Mouse (Mus musculus) CH12.LX (cell line): ENCODE results near the gene Gsc. TPM values are rescaled to one million over a fixed set of nuclear protein-coding genes. Genes with fewer than 3 reads are reported as not detected.

Experiments used
- DNase-seq: peaks from one replicate; pipeline ENCODE4 v3.0.0-alpha.2; 2013; ENCODE audit errors: extremely low read depth
- H3K27ac ChIP-seq: 2 replicates; pipeline ENCODE4 v1.5.1; 2012; ENCODE audit warnings: low read depth, mild to moderate bottlenecking, control low read depth, moderate library complexity; ENCODE audit not compliant: insufficient read depth
- H3K27me3 ChIP-seq: replicated peaks from 2 replicates; pipeline ENCODE3; 2012; ENCODE audit warnings: inconsistent platforms
- H3K36me3 ChIP-seq, 2 experiments: replicated peaks in 1 of 2; 2 replicates each; pipeline versions ENCODE3 to v1.6.1; 2012; ENCODE audit warnings: inconsistent platforms in 1 of 2, low read length in 1 of 2, mild to moderate bottlenecking in 1 of 2, mixed read lengths in 1 of 2, moderate library complexity in 1 of 2; ENCODE audit not compliant: control insufficient read depth in 1 of 2, insufficient read depth in 1 of 2
- H3K4me1 ChIP-seq, 2 experiments: 2 replicates each; pipeline ENCODE4 v1.6.1; 2012; ENCODE audit warnings: inconsistent platforms in 1 of 2, moderate library complexity in 1 of 2; ENCODE audit not compliant: insufficient read depth in 2 of 2, control insufficient read depth in 1 of 2
- H3K4me2 ChIP-seq: 2 replicates; pipeline ENCODE4 v1.6.1; 2012; ENCODE audit warnings: low read depth, mild to moderate bottlenecking, control low read depth; ENCODE audit not compliant: poor library complexity, insufficient read depth, severe bottlenecking
- H3K4me3 ChIP-seq, 3 experiments: fragments of 150-350 bp in 1 of 3; sonication (generic) in 1 of 3; replicated peaks in 1 of 3; 2 replicates each; pipeline versions ENCODE3 to v1.5.1; 2011 to 2012; ENCODE audit warnings: low read depth in 2 of 3, low read length in 2 of 3, mild to moderate bottlenecking in 2 of 3, moderate library complexity in 2 of 3, control low read depth in 1 of 3, improper control_type of control experiment in 1 of 3, inconsistent platforms in 1 of 3, mixed read lengths in 1 of 3; ENCODE audit not compliant: poor library complexity in 1 of 3
- H3K79me2 ChIP-seq: replicated peaks from 2 replicates; pipeline ENCODE4 v1.6.1; 2012; ENCODE audit warnings: mild to moderate bottlenecking, moderate library complexity; ENCODE audit not compliant: control insufficient read depth, poor library complexity, insufficient read depth, severe bottlenecking; ENCODE audit errors: extremely low read depth
- H3K9ac ChIP-seq: 2 replicates; pipeline ENCODE4 v1.6.1; 2012; ENCODE audit warnings: low read depth, mild to moderate bottlenecking, control low read depth, moderate library complexity; ENCODE audit not compliant: insufficient read depth
- H3K9me3 ChIP-seq: replicated peaks from 2 replicates; pipeline ENCODE3; 2012; ENCODE audit warnings: low read length, inconsistent platforms, mixed read lengths
- BHLHE40 ChIP-seq: IDR thresholded peaks from 2 replicates; pipeline ENCODE4 v1.6.1; 2011; ENCODE audit warnings: mild to moderate bottlenecking, low read depth, low read length, improper control_type of control experiment
- CHD1 ChIP-seq: IDR thresholded peaks from 2 replicates; pipeline ENCODE4 v1.6.1; 2012; ENCODE audit warnings: low read depth, low read length, improper control_type of control experiment, inconsistent platforms
- CHD2 ChIP-seq: IDR thresholded peaks from 2 replicates; pipeline ENCODE4 v1.6.1; 2011; ENCODE audit warnings: low read length, improper control_type of control experiment
- E2F4 ChIP-seq: IDR thresholded peaks from 2 replicates; pipeline ENCODE4 v1.6.1; 2011; ENCODE audit warnings: low read depth, low read length, improper control_type of control experiment; ENCODE audit not compliant: insufficient replicate concordance
- EP300 ChIP-seq: IDR thresholded peaks from 2 replicates; pipeline ENCODE4 v1.6.1; 2011; ENCODE audit warnings: low read length, improper control_type of control experiment
- ETS1 ChIP-seq: conservative IDR thresholded peaks from 2 replicates; pipeline ENCODE4 v1.6.1; 2012; ENCODE audit warnings: low read depth, mild to moderate bottlenecking, inconsistent platforms, low read length, improper control_type of control experiment, moderate library complexity
- GABPA ChIP-seq: IDR thresholded peaks from 2 replicates; pipeline ENCODE4 v1.6.1; 2012; ENCODE audit warnings: low read depth, low read length, improper control_type of control experiment, inconsistent platforms; ENCODE audit not compliant: insufficient replicate concordance
- IRF4 ChIP-seq: IDR thresholded peaks from 2 replicates; pipeline ENCODE4 v1.6.1; 2014; ENCODE audit warnings: low read depth, mild to moderate bottlenecking, inconsistent platforms, low read length, improper control_type of control experiment
- MAFK ChIP-seq: IDR thresholded peaks from 2 replicates; pipeline ENCODE4 v1.6.1; 2011; ENCODE audit warnings: low read length, improper control_type of control experiment; ENCODE audit not compliant: insufficient replicate concordance
- MAX ChIP-seq: IDR thresholded peaks from 2 replicates; pipeline ENCODE4 v1.6.1; 2011; ENCODE audit warnings: low read length, improper control_type of control experiment
- MEF2A ChIP-seq: IDR thresholded peaks from 2 replicates; pipeline ENCODE4 v1.6.1; 2014; ENCODE audit warnings: low read depth, mild to moderate bottlenecking, inconsistent platforms, low read length, improper control_type of control experiment, borderline replicate concordance
- MXI1 ChIP-seq: IDR thresholded peaks from 2 replicates; pipeline ENCODE4 v1.6.1; 2011; ENCODE audit warnings: mild to moderate bottlenecking, low read depth, low read length, improper control_type of control experiment
- POLR2AphosphoS2 ChIP-seq: IDR thresholded peaks from 2 replicates; pipeline ENCODE4 v1.6.1; 2011; ENCODE audit warnings: low read depth, low read length, improper control_type of control experiment
- RAD21 ChIP-seq: IDR thresholded peaks from 2 replicates; pipeline ENCODE4 v1.6.1; 2011; ENCODE audit warnings: low read depth, mild to moderate bottlenecking, low read length, improper control_type of control experiment, moderate library complexity
- RCOR1 ChIP-seq: conservative IDR thresholded peaks from 2 replicates; pipeline ENCODE4 v1.6.1; 2012; ENCODE audit warnings: low read depth, mild to moderate bottlenecking, inconsistent platforms, low read length, improper control_type of control experiment
- SIN3A ChIP-seq: IDR thresholded peaks from 2 replicates; pipeline ENCODE4 v1.6.1; 2012; ENCODE audit warnings: low read length, improper control_type of control experiment, inconsistent platforms
- SMC3 ChIP-seq: IDR thresholded peaks from 2 replicates; pipeline ENCODE4 v1.6.1; 2011; ENCODE audit warnings: low read depth, low read length, improper control_type of control experiment
- TBP ChIP-seq: conservative IDR thresholded peaks from 2 replicates; pipeline ENCODE4 v1.6.1; 2011; ENCODE audit warnings: low read depth, low read length, improper control_type of control experiment
- UBTF ChIP-seq: IDR thresholded peaks from 2 replicates; pipeline ENCODE4 v1.6.1; 2012; ENCODE audit warnings: low read depth, mild to moderate bottlenecking, inconsistent platforms, low read length, improper control_type of control experiment, moderate library complexity
- USF2 ChIP-seq: conservative IDR thresholded peaks from 2 replicates; pipeline ENCODE4 v1.6.1; 2011; ENCODE audit warnings: low read depth, low read length, improper control_type of control experiment
- ZKSCAN1 ChIP-seq: IDR thresholded peaks from 2 replicates; pipeline ENCODE4 v1.6.1; 2012; ENCODE audit warnings: low read depth, inconsistent platforms, low read length, improper control_type of control experiment, borderline replicate concordance
- dilution Hi-C: fragments of 300-500 bp; cut with MboI; formaldehyde crosslinking; loops from 2 replicates; pipeline ENCODE4 v1.14.3; 2020; ENCODE audit warnings: low sequenced_read_pairs; ENCODE audit not compliant: extremely low pct_unique_long_range_greater_than_20kb, extremely low pct_ligation_motif_present
- in situ Hi-C: fragments of 300-500 bp; cut with MboI; formaldehyde crosslinking; loops from 3 replicates; pipeline ENCODE4 v1.14.3; 2019; ENCODE audit warnings: low sequenced_read_pairs, low pct_ligation_motif_present, low pct_unique_long_range_greater_than_20kb, mixed read lengths
- polyA plus RNA-seq: library from polyadenylated mRNA; unstranded; fragments of >175 nt; gene quantifications from 2 replicates; pipeline ENCODE4 v1.2.1, GENCODE M21; 2012; ENCODE audit warnings: low read depth; ENCODE audit not compliant: insufficient read length
- total RNA-seq, 2 experiments: library from RNA; depleted of rRNA; stranded (reverse); fragments of 300-350 nt in 1 of 2; fragments of >200 nt in 1 of 2; gene quantifications; 2 replicates each; pipeline ENCODE4 v1.2.3; 2012 to 2014

Gsc gene
- total and polyA plus RNA-seq, 3 experiments: not detected

DNA sequence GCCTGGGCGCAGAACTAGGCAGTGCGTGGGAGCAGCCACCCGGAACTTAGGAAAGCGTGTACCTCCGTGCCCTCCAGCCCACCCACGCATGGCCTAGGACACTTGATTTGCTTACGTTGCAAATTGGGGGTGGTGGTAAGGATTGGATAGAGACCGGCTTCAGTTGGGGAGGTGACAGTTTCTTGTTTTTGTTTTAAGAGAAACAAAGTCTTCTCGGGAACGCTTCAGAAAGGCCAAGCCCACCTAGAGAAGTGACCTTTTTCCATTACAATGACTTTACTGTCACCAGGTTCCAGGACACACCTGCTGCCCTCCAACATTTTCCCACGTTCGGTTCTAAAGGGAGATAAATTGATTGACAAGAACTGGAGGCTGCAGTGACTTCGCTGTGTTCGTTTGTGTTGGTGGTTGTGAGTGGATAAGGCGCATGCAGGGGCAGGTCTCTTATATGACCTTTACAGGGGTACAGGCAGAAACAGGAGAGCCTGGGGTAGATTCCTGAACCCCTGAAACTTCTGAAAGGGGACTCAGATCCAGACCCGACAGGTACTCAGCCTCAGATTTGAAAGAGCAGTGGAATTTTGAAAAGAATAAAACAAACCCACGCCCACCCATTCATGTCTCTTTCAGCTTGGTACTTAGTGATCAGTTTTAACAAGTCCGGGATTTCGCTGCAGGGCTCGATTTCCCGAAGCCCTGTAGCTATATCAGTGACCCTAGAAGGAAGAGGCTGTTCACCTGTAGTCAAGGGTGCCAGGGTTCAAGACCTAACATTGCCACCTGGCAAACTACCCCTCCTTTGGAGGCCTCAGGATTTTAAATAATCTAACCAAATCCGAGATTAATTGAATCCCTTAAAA is 2.0 kb upstream of the Gsc start:
- Histone ChIP-seq H3K4me2 (no peak overlapping the region), H3K36me3 (no peaks in the 10 kb centered on the region), H3K79me2 (no peaks in the 10 kb centered on the region), H3K4me3 (no peak overlapping the region), H3K4me1 (no peaks in the 10 kb centered on the region), H3K9me3 (peaks cover 20% of the 10 kb centered on the region), H3K27me3 (peaks cover 71% of the 10 kb centered on the region), H3K9ac (no peak overlapping the region), H3K27ac (no peak overlapping the region)
- in situ Hi-C loops (no loop called here), dilution Hi-C loops (no loop called here)
- no peak for DNase-seq
- TF ChIP-seq GABPA (no peak), POLR2AphosphoS2 (no peak), SMC3 (no peak), SIN3A (no peak), RCOR1 (no peak)

DNA sequence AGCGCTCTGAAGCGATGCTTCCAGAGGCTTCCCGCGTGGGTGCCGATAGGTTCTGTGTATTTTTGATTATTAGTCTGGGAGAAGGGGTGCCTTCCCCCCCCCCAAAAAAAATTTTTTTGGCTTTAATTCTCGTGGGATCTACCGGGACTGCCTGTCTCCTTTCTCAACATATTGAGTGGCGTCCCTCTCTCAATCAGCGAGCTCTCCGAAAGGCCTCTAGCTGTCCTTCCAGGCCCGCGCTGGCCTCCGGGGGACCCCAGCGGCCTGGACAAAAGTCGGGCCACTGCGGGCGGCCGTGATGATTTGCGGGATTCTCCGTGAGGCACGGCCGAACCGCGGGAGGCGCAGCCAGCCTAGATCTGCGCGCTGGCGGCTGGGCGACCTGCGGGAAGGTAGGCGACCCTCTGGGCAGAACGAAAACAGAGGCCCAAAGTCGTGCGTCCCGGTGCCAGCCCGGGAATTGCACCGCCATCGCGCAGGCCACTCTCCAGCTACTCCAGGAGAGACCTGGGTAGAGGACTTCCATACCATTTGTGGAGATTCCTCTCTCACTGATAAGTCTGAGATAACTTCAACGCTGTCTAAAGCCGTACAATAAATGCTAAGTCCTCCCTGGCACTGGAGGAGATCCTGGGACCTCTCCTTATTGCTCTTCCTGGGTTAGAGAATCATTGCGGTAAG is 1.2 kb upstream of the Gsc start:
- dilution Hi-C loops: no loop called here
- no peak overlapping the region for H3K27ac ChIP-seq
- H3K79me2 ChIP-seq: no peaks in the 10 kb centered on the region
- peaks cover 69% of the 10 kb centered on the region for H3K27me3 ChIP-seq
- in situ Hi-C loops: no loop called here
- H3K9me3 ChIP-seq: peaks cover 20% of the 10 kb centered on the region
- no peak overlapping the region for H3K4me2 ChIP-seq
- H3K4me3 ChIP-seq: no peak overlapping the region
- H3K9ac ChIP-seq: no peak overlapping the region
- H3K36me3 ChIP-seq: no peaks in the 10 kb centered on the region
- no peaks in the 10 kb centered on the region for H3K4me1 ChIP-seq
- no peak for TF ChIP-seq ZKSCAN1
- TF ChIP-seq MAFK: no peak
- no peak for TF ChIP-seq ETS1
- TF ChIP-seq IRF4: no peak
- TF ChIP-seq MEF2A: no peak
- TF ChIP-seq CHD1: no peak
- TF ChIP-seq BHLHE40: no peak
- TF ChIP-seq MAX: no peak
- TF ChIP-seq E2F4: no peak
- no peak for TF ChIP-seq POLR2AphosphoS2
- TF ChIP-seq MXI1: no peak
- no peak for TF ChIP-seq TBP
- TF ChIP-seq USF2: no peak
- TF ChIP-seq CHD2: no peak
- no peak for TF ChIP-seq RAD21
- no peak for TF ChIP-seq UBTF
- no peak for TF ChIP-seq EP300
- no peak for TF ChIP-seq SIN3A
- TF ChIP-seq, all 38 proteins: peak for 0
- DNase-seq: no peak
